Mouse (Mus musculus) heart, embryonic 12.5 days (tissue): ENCODE results near the gene Lrrc29. TPM values are rescaled to one million over a fixed set of nuclear protein-coding genes. Genes with fewer than 3 reads are reported as not detected.
A peak's percentile ranks its signal among the peaks of the same experiment; 100 is the strongest.

Source experiments
- microRNA counts: library from miRNA; unstranded; fragments of <30 nt; microRNA quantifications from one replicate; lab custom pipeline; 2017
- microRNA-seq: library from miRNA; unstranded; fragments of <30 nt; microRNA quantifications from one replicate; pipeline ENCODE4, GENCODE M21; 2017
- polyA plus RNA-seq: library from polyadenylated mRNA; unstranded; fragments of >200 nt; fragmentation: Nextera tagmentation; extraction: Ambion mirVana; gene quantifications from 2 replicates; pipeline ENCODE4 v1.2.1, GENCODE M21; 2016

The Lrrc29 gene
- polyA plus RNA-seq, 1 experiment from 2014 or later: 1.3 TPM

MicroRNA genes within 50 kb of the gene (microRNA counts, 519-probe panel; counts per million panel counts)
- 3,942 counts per million, percentile 31 among the panel's probes with 10 or more counts for microRNA mmu-miR-328 (lab: Ali Mortazavi, UCI)

Small RNA genes within 50 kb of the gene (microRNA-seq; reads per million reads assigned to microRNA genes)
- gene Gm27320 (not detected), gene Mir328 (339 reads per million, percentile 68 among the genes with 10 or more reads in this experiment)

Other genes starting within 250 kb of the Lrrc29 start
- not detected in 2 replicates for gene Ces3b, start 242.5 kb downstream of the Lrrc29 start, polyA plus RNA-seq
- not detected in 2 replicates for gene Ces4a, start 194.5 kb downstream of the Lrrc29 start, polyA plus RNA-seq
- gene Cbfb, start 155.6 kb downstream of the Lrrc29 start, polyA plus RNA-seq: 65.3 and 67.9 TPM in 2 replicates
- gene D230025D16Rik, start 101.1 kb downstream of the Lrrc29 start, polyA plus RNA-seq: 18.7 and 18.9 TPM in 2 replicates
- 10.2 and 10.8 TPM in 2 replicates for gene B3gnt9, start 71.1 kb downstream of the Lrrc29 start, polyA plus RNA-seq
- gene Tradd, start 61.7 kb downstream of the Lrrc29 start, polyA plus RNA-seq: 16.0 and 16.6 TPM in 2 replicates
- gene Fbxl8, start 61.6 kb downstream of the Lrrc29 start, polyA plus RNA-seq: 2.2 and 2.6 TPM in 2 replicates
- gene Hsf4, start 56.5 kb downstream of the Lrrc29 start, polyA plus RNA-seq: not detected in 2 replicates
- 1.8 and 2.1 TPM in 2 replicates for gene Nol3, start 50.1 kb downstream of the Lrrc29 start, polyA plus RNA-seq
- gene 4931428F04Rik, start 36.4 kb downstream of the Lrrc29 start, polyA plus RNA-seq: 7.9 and 8.1 TPM in 2 replicates
- gene Exoc3l, start 30.2 kb downstream of the Lrrc29 start, polyA plus RNA-seq: 16.1 and 19.5 TPM in 2 replicates
- 60.8 and 64.1 TPM in 2 replicates for gene E2f4, start 28.6 kb downstream of the Lrrc29 start, polyA plus RNA-seq
- 2.8 and 3.3 TPM in 2 replicates for gene Elmo3, start 20.7 kb downstream of the Lrrc29 start, polyA plus RNA-seq
- gene Tmem208, start 76 bp upstream of the Lrrc29 start, polyA plus RNA-seq: 73.5 and 80.7 TPM in 2 replicates
- 1.6 and 2.0 TPM in 2 replicates for gene Fhod1, start 21.7 kb upstream of the Lrrc29 start, polyA plus RNA-seq
- gene Slc9a5, start 22.6 kb upstream of the Lrrc29 start, polyA plus RNA-seq: 1.6 and 2.0 TPM in 2 replicates
- gene Plekhg4, start 47.0 kb upstream of the Lrrc29 start, polyA plus RNA-seq: 0.23 TPM in 1 of 2 replicates, not detected in the other
- not detected in 2 replicates for gene Kctd19, start 87.2 kb upstream of the Lrrc29 start, polyA plus RNA-seq
- 0.13 TPM in 1 of 2 replicates, not detected in the other for gene Lrrc36, start 87.3 kb upstream of the Lrrc29 start, polyA plus RNA-seq
- gene Tppp3, start 145.2 kb upstream of the Lrrc29 start, polyA plus RNA-seq: 13.8 and 14.4 TPM in 2 replicates
- gene Zdhhc1, start 170.6 kb upstream of the Lrrc29 start, polyA plus RNA-seq: 23.1 and 23.3 TPM in 2 replicates
- 1.7 and 1.9 TPM in 2 replicates for gene Hsd11b2, start 192.5 kb upstream of the Lrrc29 start, polyA plus RNA-seq
- 51.4 and 52.9 TPM in 2 replicates for gene Atp6v0d1, start 239.8 kb upstream of the Lrrc29 start, polyA plus RNA-seq